Mouse (Mus musculus) liver, adult 2 months (tissue): ENCODE measurements around the gene Gm20388.
A peak's percentile ranks its signal among the peaks of the same experiment; 100 is the strongest.

Experiments
- CTCF ChIP-seq: fragments of 200-500 bp; IDR thresholded peaks from 2 replicates; pipeline ENCODE4 v1.5.1; 2011; ENCODE audit warnings: low read depth, low read length, control low read depth
- POLR2A ChIP-seq: fragments of 200-500 bp; IDR thresholded peaks from 2 replicates; pipeline ENCODE4 v1.6.1; 2011; ENCODE audit warnings: low read length, control low read depth; ENCODE audit not compliant: insufficient read depth; ENCODE audit errors: extremely low read depth

GRCm38 (mm10) chr8:122906463-122907021 lies 2995.9 kb downstream of the Gm20388 start:
- no peak for TF ChIP-seq POLR2A
- peak; percentile 49; the same call in 1 of the 2 replicates for TF ChIP-seq CTCF
